Mouse (Mus musculus): ENCODE results near the gene Mettl5. TPM values are rescaled to one million over a fixed set of nuclear protein-coding genes. Genes with fewer than 3 reads are reported as not detected.

Mettl5 gene
- total and polyA plus RNA-seq, 3 experiments: 19.6 to 42.2 (median 40.4) TPM

DNA sequence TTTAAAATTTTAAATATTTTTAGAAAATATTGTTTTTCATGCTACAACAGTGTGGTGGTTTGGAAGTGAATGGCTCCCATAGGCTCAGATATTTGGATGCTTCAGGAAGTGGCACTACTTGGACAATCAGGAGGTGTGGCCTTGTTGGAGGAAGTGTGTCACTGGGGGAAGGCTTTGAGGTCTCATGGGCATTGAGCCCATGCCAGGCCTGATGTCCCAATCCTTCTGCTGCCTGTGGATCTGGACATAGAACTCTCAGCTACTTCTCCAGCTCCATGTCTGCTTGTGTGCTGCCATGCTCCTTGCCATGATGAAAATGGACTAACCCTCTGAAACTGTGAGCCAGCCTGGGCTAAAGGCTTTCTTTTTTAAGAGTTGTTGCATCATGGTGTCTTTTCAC lies 46.7 kb downstream of the Mettl5 start:
- TF ChIP-seq MAX (IDR thresholded peaks at IDR 0.05; ENCODE audit: low read length): no peak
- TF ChIP-seq EP300 (IDR thresholded peaks at IDR 0.05; ENCODE audit: low read length): no peak
- no peak for TF ChIP-seq USF1 (IDR thresholded peaks at IDR 0.05; ENCODE audit: low read depth, low read length)
- TF ChIP-seq JUN (IDR thresholded peaks at IDR 0.05; ENCODE audit: insufficient read depth, low read depth, low read length): no peak
- no peak for TF ChIP-seq MYC (IDR thresholded peaks at IDR 0.05; ENCODE audit: low read depth, low read length)
- TF ChIP-seq RAD21 (IDR thresholded peaks at IDR 0.05; ENCODE audit: low read depth, low read length): no peak
- TF ChIP-seq POLR2A (IDR thresholded peaks at IDR 0.05; ENCODE audit: low read depth, low read length): no peak
- TF ChIP-seq GABPA (IDR thresholded peaks at IDR 0.05; ENCODE audit: insufficient replicate concordance, low read depth, low read length): no peak
- TF ChIP-seq NELFE (IDR thresholded peaks at IDR 0.05; ENCODE audit: low read depth, low read length): no peak
- TF ChIP-seq JUND (conservative IDR thresholded peaks at IDR 0.05; ENCODE audit: low read depth, low read length): no peak
- TF ChIP-seq MEF2A (IDR thresholded peaks at IDR 0.05; ENCODE audit: borderline replicate concordance, low read depth, low read length): no peak
- TF ChIP-seq MAZ (IDR thresholded peaks at IDR 0.05; ENCODE audit: low read depth, low read length): no peak
- Histone ChIP-seq H3K4me1 (ENCODE audit: control insufficient read depth in 1 of 2, insufficient read depth in 2 of 2) (no peaks in the 10 kb centered on the region), H3K27ac (ENCODE audit: insufficient read depth, low read depth) (no peak overlapping the region), H3K9me3 (replicated peaks; ENCODE audit: low read length) (no peaks in the 10 kb centered on the region), H3K27me3 (replicated peaks) (no peaks in the 10 kb centered on the region), H3K9ac (ENCODE audit: insufficient read depth, low read depth) (no peak overlapping the region), H3K4me2 (ENCODE audit: insufficient read depth, low read depth, poor library complexity, severe bottlenecking) (no peak overlapping the region), H3K79me2 (replicated peaks; ENCODE audit: control insufficient read depth, extremely low read depth, insufficient read depth, poor library complexity, severe bottlenecking) (no peaks in the 10 kb centered on the region), H3K36me3 (replicated peaks in 1 of 2; ENCODE audit: control insufficient read depth in 1 of 2, insufficient read depth in 1 of 2, low read length in 1 of 2) (no peaks in the 10 kb centered on the region), H3K4me3 (replicated peaks in 1 of 3; ENCODE audit: low read depth in 2 of 3, low read length in 2 of 3, poor library complexity in 1 of 3) (no peak overlapping the region)
- in situ Hi-C loops (cut with MboI; ENCODE audit: low pct_ligation_motif_present, low pct_unique_long_range_greater_than_20kb, low sequenced_read_pairs): no loop called here
- DNase-seq (ENCODE audit: extremely low read depth): no peak
- dilution Hi-C loops (cut with MboI; ENCODE audit: extremely low pct_ligation_motif_present, extremely low pct_unique_long_range_greater_than_20kb, low sequenced_read_pairs): no loop called here

DNA sequence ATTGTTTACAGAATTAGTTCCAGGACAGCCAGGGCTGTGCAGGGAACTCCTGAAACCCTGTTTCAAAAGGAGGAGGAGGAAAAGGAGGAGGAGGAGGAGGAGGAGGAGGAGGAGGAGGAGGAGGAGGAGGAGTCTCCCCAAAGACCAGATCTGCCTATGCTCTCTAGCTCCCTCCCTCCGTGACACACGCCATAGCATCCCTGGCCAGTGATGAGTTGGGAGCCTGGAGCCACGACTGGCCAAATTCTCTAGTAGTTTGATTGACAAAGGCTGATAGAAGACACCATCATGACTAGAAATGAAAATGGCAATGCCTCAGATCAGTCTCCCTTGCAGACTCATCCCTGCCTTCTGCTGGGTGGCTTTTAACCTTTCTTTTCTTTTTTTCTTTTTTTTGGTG lies 47.4 kb downstream of the Mettl5 start:
- DNase-seq (ENCODE audit: extremely low read depth): no peak
- Histone ChIP-seq H3K9me3 (replicated peaks; ENCODE audit: low read length) (no peaks in the 10 kb centered on the region), H3K4me2 (ENCODE audit: insufficient read depth, low read depth, poor library complexity, severe bottlenecking) (no peak overlapping the region), H3K27ac (ENCODE audit: insufficient read depth, low read depth) (no peak overlapping the region), H3K79me2 (replicated peaks; ENCODE audit: control insufficient read depth, extremely low read depth, insufficient read depth, poor library complexity, severe bottlenecking) (no peaks in the 10 kb centered on the region), H3K27me3 (replicated peaks) (no peaks in the 10 kb centered on the region), H3K36me3 (replicated peaks in 1 of 2; ENCODE audit: control insufficient read depth in 1 of 2, insufficient read depth in 1 of 2, low read length in 1 of 2) (no peaks in the 10 kb centered on the region), H3K9ac (ENCODE audit: insufficient read depth, low read depth) (no peak overlapping the region), H3K4me1 (ENCODE audit: control insufficient read depth in 1 of 2, insufficient read depth in 2 of 2) (no peaks in the 10 kb centered on the region), H3K4me3 (replicated peaks in 1 of 3; ENCODE audit: low read depth in 2 of 3, low read length in 2 of 3, poor library complexity in 1 of 3) (no peak overlapping the region)
- in situ Hi-C loops (cut with MboI; ENCODE audit: low pct_ligation_motif_present, low pct_unique_long_range_greater_than_20kb, low sequenced_read_pairs): no loop called here
- dilution Hi-C loops (cut with MboI; ENCODE audit: extremely low pct_ligation_motif_present, extremely low pct_unique_long_range_greater_than_20kb, low sequenced_read_pairs): no loop called here
- TF ChIP-seq ETS1 (conservative IDR thresholded peaks at IDR 0.05; ENCODE audit: low read depth, low read length) (no peak), CTCF (conservative IDR thresholded peaks at IDR 0.05 in 1 of 2, IDR thresholded peaks at IDR 0.05 in 1 of 2; ENCODE audit: low read depth in 2 of 2, low read length in 2 of 2) (peak in 1 of 2 experiments; percentile 13; a peak in 1 of 4 replicates), NRF1 (IDR thresholded peaks at IDR 0.05; ENCODE audit: low read depth, low read length) (no peak), IRF4 (IDR thresholded peaks at IDR 0.05; ENCODE audit: low read depth, low read length) (no peak), CHD1 (IDR thresholded peaks at IDR 0.05; ENCODE audit: low read depth, low read length) (no peak)

Measured in CH12.LX (cell line).